ENCODE assay signal across 8 mouse cellular contexts in the genomic region with DNA sequence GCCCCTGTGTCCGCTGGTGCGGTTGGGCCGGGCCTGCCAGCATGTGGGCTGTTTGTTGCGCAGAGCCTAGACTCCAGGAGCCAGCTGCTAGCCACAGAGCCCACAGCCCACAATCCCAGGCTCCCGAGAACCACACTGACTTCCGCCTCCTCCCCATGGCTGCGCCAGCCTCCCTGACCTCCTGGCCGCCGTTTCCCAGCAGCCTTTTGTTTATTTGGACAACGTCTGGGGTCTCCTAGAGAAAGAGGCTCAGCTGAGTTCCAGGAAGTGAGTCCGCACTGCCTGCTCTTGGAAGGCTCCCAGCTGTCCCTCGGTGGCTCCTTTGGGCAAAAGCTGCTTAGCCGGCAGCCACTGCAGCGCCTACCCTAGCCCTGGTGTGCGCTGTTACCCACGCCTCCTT. TPM values are rescaled to one million over a fixed set of nuclear protein-coding genes. Genes with fewer than 3 reads are reported as not detected.
DNase-seq lines count a peak whose midpoint lies in the region; TF ChIP-seq lines count a peak whose summit lies in the region.

No protein-coding gene starts in this region.

- no peaks in the 10 kb centered on the region for H3K36me3 ChIP-seq in heart, adult 2 months (ENCODE audit: control insufficient read depth, insufficient read depth, low read length)

- WGBS in heart, adult 2 months = 7% methylated on average over 16 of the region's 16 CpGs

- TF ChIP-seq CTCF in heart, adult 2 months (IDR thresholded peaks at IDR 0.05) = no peak

- peak; percentile 94 for DNase-seq in Muller cell, postnatal 12 days (ENCODE audit: inconsistent ontology term)
- DNase-seq in embryo, embryonic 11 days = peak; percentile 84
- DNase-seq in heart, adult 2 months = peak; percentile 82 to 89
- peak; percentile 79 for DNase-seq in kidney, adult 11 months
- peak; percentile 88 to 92 for DNase-seq in lung, adult 18-20 months
- peak; percentile 56 for DNase-seq in ovary, adult 18-20 months (ENCODE audit: low spot score)
- DNase-seq in left cerebral cortex, postnatal 25 days (ENCODE audit: low spot score in 2 of 2) = no peak
- no peak for DNase-seq in spleen, adult 12 weeks (ENCODE audit: low spot score)

- peak overlapping the region; percentile 39 for H3K4me3 ChIP-seq in heart, adult 2 months

- peak overlapping the region; percentile 83 for H3K27ac ChIP-seq in heart, adult 2 months

- peaks cover 20% of the 10 kb centered on the region for H3K4me1 ChIP-seq in heart, adult 2 months (ENCODE audit: control insufficient read depth, insufficient read depth, low read length)

- intact Hi-C loops in heart, adult 2 months (cut with DNase I) = no loop called here
- intact Hi-C loops in left cerebral cortex, postnatal 25 days (cut with DNase I) = no loop called here

- no peaks in the 10 kb centered on the region for H3K79me2 ChIP-seq in heart, adult 2 months (replicated peaks; ENCODE audit: control insufficient read depth, insufficient read depth, low read length)

- peak; percentile 41 for TF ChIP-seq EP300 in heart, adult 2 months (IDR thresholded peaks at IDR 0.05; ENCODE audit: insufficient read depth, low read depth, low read length)

- H3K9ac ChIP-seq in heart, adult 2 months (ENCODE audit: low read depth, low read length) = peak overlapping the region; percentile 49

- H3K27me3 ChIP-seq in heart, adult 2 months (ENCODE audit: control insufficient read depth, insufficient read depth, low read length) = no peaks in the 10 kb centered on the region

- peak; percentile 55 for TF ChIP-seq POLR2A in heart, adult 2 months (IDR thresholded peaks at IDR 0.05; ENCODE audit: insufficient read depth, low read depth, low read length)

RNA-seq across cellular contexts. Expression of a gene that starts 12.6 kb away (rescaled TPM):
- 10 to 100 TPM; 28.5 to 30.0 TPM for total RNA-seq in heart, adult 2 months (2021)
- polyA plus RNA-seq in heart, adult 2 months (2012; rRNA removed) = 17.6 and 22.1 TPM in 2 replicates
- total RNA-seq in left cerebral cortex, postnatal 25 days (2021) = 10 to 100 TPM; 63.2 to 71.9 TPM

Comparison
In these comparisons a context has a peak if more than half of its experiments do, and no peak if none do; other contexts are left out.
1. DNase-seq: peak in Muller cell, postnatal 12 days (single experiment), embryo, embryonic 11 days (single experiment), heart, adult 2 months (2 of 2), kidney, adult 11 months (single experiment), lung, adult 18-20 months (2 of 2) and ovary, adult 18-20 months (single experiment); none in left cerebral cortex, postnatal 25 days (0 of 2) and spleen, adult 12 weeks (single experiment).